Mouse (Mus musculus) embryonic facial prominence, embryonic 14.5 days (tissue): ENCODE data around the gene Necab3. TPM values are rescaled to one million over a fixed set of nuclear protein-coding genes. Genes with fewer than 3 reads are reported as not detected.

Experiments used
- ATAC-seq: fragments of 200-750 bp; cut with Nextera tagmentation; 2 replicates; pipeline ENCODE4 v1.8.0; 2017; ENCODE audit warnings: low read depth, moderate number of reproducible peaks, moderate TSS enrichment
- DNase-seq: peaks from one replicate; pipeline ENCODE4 v3.0.0-alpha.2; 2015; ENCODE audit warnings: low spot score
- H3K27ac ChIP-seq: fragments of 300-500 bp; sonication (generic); replicated peaks from 2 replicates; pipeline ENCODE4 v1.5.1; 2014; ENCODE audit warnings: low read depth, mild to moderate bottlenecking, low read length, moderate library complexity
- H3K27me3 ChIP-seq: fragments of 300-500 bp; sonication (generic); replicated peaks from 2 replicates; pipeline ENCODE4 v1.6.1; 2014; ENCODE audit warnings: low read length; ENCODE audit not compliant: control insufficient read depth, insufficient read depth
- H3K36me3 ChIP-seq: fragments of 300-500 bp; sonication (generic); 2 replicates; pipeline ENCODE4 v1.6.1; 2014; ENCODE audit warnings: low read length, mixed read lengths; ENCODE audit not compliant: control insufficient read depth, insufficient read depth
- H3K4me1 ChIP-seq: fragments of 300-500 bp; sonication (generic); 2 replicates; pipeline ENCODE4 v1.6.1; 2014; ENCODE audit warnings: antibody characterized with exemption, low read length; ENCODE audit not compliant: control insufficient read depth, insufficient read depth
- H3K4me2 ChIP-seq: fragments of 300-500 bp; sonication (generic); 2 replicates; pipeline ENCODE4 v1.6.1; 2014; ENCODE audit warnings: low read depth, mild to moderate bottlenecking, low read length, moderate library complexity, mixed read lengths
- H3K4me3 ChIP-seq: fragments of 300-500 bp; sonication (generic); 2 replicates; pipeline ENCODE4 v1.5.1; 2014; ENCODE audit warnings: low read depth, mild to moderate bottlenecking, low read length
- H3K9ac ChIP-seq: fragments of 300-500 bp; sonication (generic); 2 replicates; pipeline ENCODE4 v1.6.1; 2014; ENCODE audit warnings: low read depth, mild to moderate bottlenecking, low read length, moderate library complexity, mixed read lengths
- H3K9me3 ChIP-seq: fragments of 300-500 bp; sonication (generic); 2 replicates; pipeline ENCODE4 v1.6.1; 2016; ENCODE audit warnings: low read length; ENCODE audit not compliant: control insufficient read depth
- WGBS: fragments of 180-500 bp; shearing (Covaris S2); extraction: QIAGEN DNeasy Blood & Tissue Kit; methylation state at CpG from one replicate; pipeline ENCODE4 v1.1.7; 2014; 5-methylcytosine and 5-hydroxymethylcytosine counted together
- polyA plus RNA-seq: library from polyadenylated mRNA; unstranded; fragments of >200 nt; fragmentation: Nextera tagmentation; extraction: Ambion mirVana; gene quantifications from 2 replicates; pipeline ENCODE4 v1.2.1, GENCODE M21; 2014

Gene Necab3
- polyA plus RNA-seq, 1 experiment from 2014 or later, result 2.4 TPM

GRCm38 (mm10) chr2:154569071-154569748 is 10.5 kb upstream of the Necab3 start:
- peak; percentile 73 for ATAC-seq
- Histone ChIP-seq H3K4me1 (peaks cover 32% of the 10 kb centered on the region), H3K9ac (peak overlapping the region; percentile 85), H3K4me2 (peak overlapping the region; percentile 75), H3K27ac (peak overlapping the region; percentile 92), H3K27me3 (no peaks in the 10 kb centered on the region), H3K36me3 (0 out of 2 replicates have a peak, but pooled peaks cover 3% of the 10 kb centered on the region), H3K4me3 (peak overlapping the region; percentile 85), H3K9me3 (no peaks in the 10 kb centered on the region)
- WGBS, result 2% methylated on average over 13 of the region's 70 CpGs
- peak; percentile 78 for DNase-seq

GRCm38 (mm10) chr2:154568329-154569070 is 9.8 kb upstream of the Necab3 start:
- Histone ChIP-seq H3K9me3 (no peaks in the 10 kb centered on the region), H3K27ac (peak overlapping the region; percentile 92), H3K9ac (peak overlapping the region; percentile 85), H3K4me2 (peak overlapping the region; percentile 75), H3K36me3 (peaks cover 10% of the 10 kb centered on the region; the same call in 1 of the 2 replicates), H3K4me1 (peaks cover 32% of the 10 kb centered on the region), H3K4me3 (peak overlapping the region; percentile 85), H3K27me3 (no peaks in the 10 kb centered on the region)
- ATAC-seq (peak; percentile 6), DNase-seq (peak; percentile 64)
- WGBS, result 18% methylated on average over 10 of the region's 10 CpGs

GRCm38 (mm10) chr2:154567766-154568165 is 9.1 kb upstream of the Necab3 start:
- WGBS, result 73% methylated on average over 2 of the region's 2 CpGs

GRCm38 (mm10) chr2:154566641-154567040 is 8.0 kb upstream of the Necab3 start:
- Histone ChIP-seq H3K9ac (0 out of 2 replicates have a peak overlapping the region, but pooled peaks have one; percentile 16), H3K27ac (peak overlapping the region; percentile 28; the same call in 1 of the 2 replicates), H3K4me1 (peaks cover 28% of the 10 kb centered on the region), H3K4me2 (no peak overlapping the region), H3K27me3 (no peaks in the 10 kb centered on the region), H3K36me3 (peaks cover 26% of the 10 kb centered on the region), H3K4me3 (no peak overlapping the region), H3K9me3 (no peaks in the 10 kb centered on the region)
- 41% methylated on average over 8 of the region's 8 CpGs for WGBS
- ATAC-seq (no peak), DNase-seq (no peak)

More at GRCm38 (mm10) chr2:154567766-154568165, 9.1 kb upstream of the Necab3 start:
- DNase-seq (no peak), ATAC-seq (no peak)
- H3K9ac ChIP-seq, result peak overlapping the region; percentile 85
- H3K4me1 ChIP-seq, result peaks cover 32% of the 10 kb centered on the region
- no peaks in the 10 kb centered on the region for H3K9me3 ChIP-seq
- no peaks in the 10 kb centered on the region for H3K27me3 ChIP-seq
- H3K4me3 ChIP-seq, result peak overlapping the region; percentile 85
- peak overlapping the region; percentile 92 for H3K27ac ChIP-seq
- H3K36me3 ChIP-seq, result peaks cover 17% of the 10 kb centered on the region; the same call in 1 of the 2 replicates
- peak overlapping the region; percentile 75 for H3K4me2 ChIP-seq

GRCm38 (mm10) chr2:154565562-154565961 is 6.9 kb upstream of the Necab3 start:
- Histone ChIP-seq H3K4me1 (peaks cover 22% of the 10 kb centered on the region), H3K4me3 (no peak overlapping the region), H3K9me3 (no peaks in the 10 kb centered on the region), H3K27me3 (no peaks in the 10 kb centered on the region), H3K4me2 (no peak overlapping the region), H3K27ac (no peak overlapping the region; the same call in 1 of the 2 replicates), H3K36me3 (peaks cover 36% of the 10 kb centered on the region), H3K9ac (no peak overlapping the region)
- ATAC-seq, result no peak
- WGBS, result 78% methylated on average over 3 of the region's 3 CpGs
- DNase-seq, result peak; percentile 51

GRCm38 (mm10) chr2:154563612-154564170 is 5.0 kb upstream of the Necab3 start:
- no peaks in the 10 kb centered on the region for H3K9me3 ChIP-seq
- no peak for ATAC-seq
- no peak overlapping the region for H3K4me3 ChIP-seq
- no peak overlapping the region for H3K4me2 ChIP-seq
- no peak overlapping the region for H3K9ac ChIP-seq
- H3K36me3 ChIP-seq, result peaks cover 40% of the 10 kb centered on the region
- H3K27me3 ChIP-seq, result no peaks in the 10 kb centered on the region
- H3K27ac ChIP-seq, result no peak overlapping the region
- peaks cover 21% of the 10 kb centered on the region for H3K4me1 ChIP-seq
- 83% methylated on average over 15 of the region's 22 CpGs for WGBS
- peak; percentile 43 for DNase-seq

GRCm38 (mm10) chr2:154557184-154557832 is 1.4 kb downstream of the Necab3 start:
- DNase-seq, result no peak
- 48% methylated on average over 5 of the region's 5 CpGs for WGBS
- no peak for ATAC-seq
- H3K27me3 ChIP-seq, result no peaks in the 10 kb centered on the region
- H3K4me1 ChIP-seq, result peaks cover 24% of the 10 kb centered on the region
- H3K9me3 ChIP-seq, result no peaks in the 10 kb centered on the region
- 0 out of 2 replicates have a peak overlapping the region, but pooled peaks have one; percentile 8 for H3K4me2 ChIP-seq
- H3K27ac ChIP-seq, result no peak overlapping the region
- no peak overlapping the region for H3K4me3 ChIP-seq
- H3K36me3 ChIP-seq, result peaks cover 18% of the 10 kb centered on the region
- H3K9ac ChIP-seq, result no peak overlapping the region

- 0 out of 2 replicates have a peak, but pooled peaks cover under 1% of the 10 kb centered on the region for H3K36me3 ChIP-seq
- H3K9ac ChIP-seq, result no peak overlapping the region
- H3K4me2 ChIP-seq, result no peak overlapping the region
- H3K9me3 ChIP-seq, result no peaks in the 10 kb centered on the region
- H3K27me3 ChIP-seq, result peaks cover 14% of the 10 kb centered on the region
- no peak for ATAC-seq
- H3K27ac ChIP-seq, result no peak overlapping the region
- no peak overlapping the region for H3K4me3 ChIP-seq
- DNase-seq, result no peak
- H3K4me1 ChIP-seq, result peaks cover 31% of the 10 kb centered on the region
- 85% methylated on average over 6 of the region's 6 CpGs for WGBS
These were observed 3.5 kb downstream of the Necab3 start for GRCm38 (mm10) chr2:154555235-154555634.
